Mouse (Mus musculus) layer of hippocampus, postnatal 14 days (tissue): Measurements from ENCODE around the gene Prf1. TPM values are rescaled to one million over a fixed set of nuclear protein-coding genes. Genes with fewer than 3 reads are reported as not detected.
A peak's percentile ranks its signal among the peaks of the same experiment; 100 is the strongest.

Source experiments
- DNase-seq, 2 experiments: peaks; one replicate each; pipeline ENCODE4 v3.0.0; 2021 to 2022; ENCODE audit warnings: low spot score in 2 of 2, mixed read lengths in 1 of 2
- total RNA-seq, 2 experiments: library from RNA; stranded (reverse); gene quantifications; 2 replicates each; pipeline ENCODE4 v1.2.3; 2021

The Prf1 gene
- total RNA-seq, 2 experiments from 2014 or later = not detected

- DNase-seq = no peak
These were observed 11.4 kb upstream of the Prf1 start for GRCm38 (mm10) chr10:61286246-61286645.

- no peak for DNase-seq
These were observed 7.6 kb upstream of the Prf1 start for GRCm38 (mm10) chr10:61290016-61290415.

- no peak for DNase-seq
These were observed 7.2 kb upstream of the Prf1 start for GRCm38 (mm10) chr10:61290479-61290878.

- DNase-seq = peak in 1 of 2 experiments; percentile 28
These were observed 3.4 kb upstream of the Prf1 start for GRCm38 (mm10) chr10:61294242-61294641.

- DNase-seq = no peak
These were observed 754 bp upstream of the Prf1 start for GRCm38 (mm10) chr10:61296713-61297445.

- DNase-seq = no peak
These were observed 3.4 kb downstream of the Prf1 start for GRCm38 (mm10) chr10:61300996-61301395.

- no peak for DNase-seq
These were observed 6.4 kb downstream of the Prf1 start for GRCm38 (mm10) chr10:61304046-61304445.

GRCm38 (mm10) chr10:61305928-61306590, 8.4 kb downstream of the Prf1 start:
- no peak for DNase-seq

- no peak for DNase-seq
These were observed 11.2 kb downstream of the Prf1 start for GRCm38 (mm10) chr10:61308706-61309320.

GRCm38 (mm10) chr10:61312159-61312558, 14.5 kb downstream of the Prf1 start:
- no peak for DNase-seq

- DNase-seq = no peak
These were observed 15.1 kb downstream of the Prf1 start for GRCm38 (mm10) chr10:61312754-61313153.

- no peak for DNase-seq
These were observed 16.1 kb downstream of the Prf1 start for GRCm38 (mm10) chr10:61313750-61314149.

- no peak for DNase-seq
These were observed 17.8 kb downstream of the Prf1 start for GRCm38 (mm10) chr10:61315324-61315880.

GRCm38 (mm10) chr10:61318527-61318926, 20.9 kb downstream of the Prf1 start:
- no peak for DNase-seq

GRCm38 (mm10) chr10:61324717-61325116, 27.1 kb downstream of the Prf1 start:
- no peak for DNase-seq

GRCm38 (mm10) chr10:61325782-61326328, 28.2 kb downstream of the Prf1 start:
- DNase-seq = no peak

- DNase-seq = no peak
These were observed 29.9 kb downstream of the Prf1 start for GRCm38 (mm10) chr10:61327545-61327944.

GRCm38 (mm10) chr10:61328927-61329326, 31.3 kb downstream of the Prf1 start:
- DNase-seq = no peak

GRCm38 (mm10) chr10:61331046-61331445, 33.4 kb downstream of the Prf1 start:
- DNase-seq = peak; percentile 76 to 88

GRCm38 (mm10) chr10:61334545-61334944, 36.9 kb downstream of the Prf1 start:
- DNase-seq = no peak

- peak; percentile 78 to 87 for DNase-seq
These were observed 38.5 kb downstream of the Prf1 start for GRCm38 (mm10) chr10:61336137-61336536.

GRCm38 (mm10) chr10:61336592-61336991, 39.0 kb downstream of the Prf1 start:
- no peak for DNase-seq
